Mouse (Mus musculus): ENCODE measurements around the gene Kcna7. TPM values are rescaled to one million over a fixed set of nuclear protein-coding genes. Genes with fewer than 3 reads are reported as not detected.
"Not testable (repeated sequence)": the region's sequence is repeated elsewhere in the genome, so short reads cannot be mapped to it uniquely, and the experiment has no call there.

Kcna7 gene
- polyA plus RNA-seq (2016; fragmentation: Nextera tagmentation; extraction: Ambion mirVana): not detected in 2 replicates

- H3K36me3 ChIP-seq: no peaks in the 10 kb centered on the region
- peak; percentile 71 for DNase-seq (ENCODE audit: low spot score)
- H3K4me1 ChIP-seq: peaks cover 16% of the 10 kb centered on the region
- peaks cover 57% of the 10 kb centered on the region for H3K27me3 ChIP-seq (ENCODE audit: low read depth, poor library complexity, severe bottlenecking)
- H3K9me3 ChIP-seq (replicated peaks): no peaks in the 10 kb centered on the region
- H3K4me3 ChIP-seq: peak within 1 kb of the TSS; percentile 45
- WGBS: 12% methylated on average over 28 of the region's 28 CpGs
- no peak within 1 kb of the TSS for H3K27ac ChIP-seq (replicated peaks)
These were observed at the start of gene Kcna7 for GRCm38 (mm10) chr7:45405091-45406075. Gene Kcna7, plus strand, starts transcription at chr7:45405653.

GRCm38 (mm10) chr7:45356087-45356486 lies 49.4 kb upstream of the Kcna7 start:
- WGBS: 57% methylated on average over 13 of the region's 13 CpGs
- Histone ChIP-seq H3K4me3 (0 out of 2 replicates have a peak overlapping the region, but pooled peaks have one; percentile 7), H3K27ac (replicated peaks) (no peak overlapping the region), H3K27me3 (ENCODE audit: low read depth, poor library complexity, severe bottlenecking) (peaks cover 21% of the 10 kb centered on the region), H3K4me1 (peaks cover 6% of the 10 kb centered on the region; the same call in 1 of the 2 replicates), H3K9me3 (replicated peaks) (no peaks in the 10 kb centered on the region), H3K36me3 (peaks cover 46% of the 10 kb centered on the region)
- DNase-seq (ENCODE audit: low spot score): no peak

GRCm38 (mm10) chr7:45359081-45359480 lies 46.4 kb upstream of the Kcna7 start:
- not testable (repeated sequence) for DNase-seq (ENCODE audit: low spot score); H3K27ac ChIP-seq (replicated peaks); H3K9me3 ChIP-seq (replicated peaks); H3K4me3 ChIP-seq
- 53% methylated on average over 11 of the region's 11 CpGs for WGBS
- H3K27me3 ChIP-seq (ENCODE audit: low read depth, poor library complexity, severe bottlenecking): peaks cover 51% of the 10 kb centered on the region
- peaks cover 36% of the 10 kb centered on the region for H3K36me3 ChIP-seq
- peaks cover 26% of the 10 kb centered on the region for H3K4me1 ChIP-seq

GRCm38 (mm10) chr7:45360404-45361125 lies 44.9 kb upstream of the Kcna7 start:
- Histone ChIP-seq H3K27ac (replicated peaks) (no peak overlapping the region), H3K9me3 (replicated peaks) (no peaks in the 10 kb centered on the region), H3K27me3 (ENCODE audit: low read depth, poor library complexity, severe bottlenecking) (peaks cover 66% of the 10 kb centered on the region), H3K36me3 (peaks cover 23% of the 10 kb centered on the region), H3K4me1 (peaks cover 28% of the 10 kb centered on the region), H3K4me3 (peak overlapping the region; percentile 68)
- no peak for DNase-seq (ENCODE audit: low spot score)
- 56% methylated on average over 18 of the region's 18 CpGs for WGBS

- Histone ChIP-seq H3K27ac (replicated peaks) (peak overlapping the region; percentile 81), H3K36me3 (peaks cover 17% of the 10 kb centered on the region), H3K27me3 (ENCODE audit: low read depth, poor library complexity, severe bottlenecking) (peaks cover 70% of the 10 kb centered on the region), H3K4me1 (peaks cover 31% of the 10 kb centered on the region), H3K4me3 (peak overlapping the region; percentile 68), H3K9me3 (replicated peaks) (no peaks in the 10 kb centered on the region)
- DNase-seq (ENCODE audit: low spot score): peak; percentile 90
- WGBS: under 1% methylated on average over 43 of the region's 43 CpGs
These were observed 44.1 kb upstream of the Kcna7 start for GRCm38 (mm10) chr7:45361243-45361804.

- peaks cover 72% of the 10 kb centered on the region for H3K27me3 ChIP-seq (ENCODE audit: low read depth, poor library complexity, severe bottlenecking)
- DNase-seq (ENCODE audit: low spot score): peak; percentile 50
- no peak overlapping the region for H3K27ac ChIP-seq (replicated peaks)
- H3K9me3 ChIP-seq (replicated peaks): no peaks in the 10 kb centered on the region
- 5% methylated on average over 13 of the region's 13 CpGs for WGBS
- peaks cover 5% of the 10 kb centered on the region; the same call in 1 of the 2 replicates for H3K36me3 ChIP-seq
- H3K4me1 ChIP-seq: peaks cover 41% of the 10 kb centered on the region
- H3K4me3 ChIP-seq: peak overlapping the region; percentile 68; the same call in 1 of the 2 replicates
These were observed 42.7 kb upstream of the Kcna7 start for GRCm38 (mm10) chr7:45362801-45363200.

GRCm38 (mm10) chr7:45363983-45364382 lies 41.5 kb upstream of the Kcna7 start:
- H3K4me1 ChIP-seq: peaks cover 53% of the 10 kb centered on the region
- H3K27ac ChIP-seq (replicated peaks): no peak overlapping the region
- 92% methylated on average over 2 of the region's 2 CpGs for WGBS
- H3K36me3 ChIP-seq: no peaks in the 10 kb centered on the region; the same call in 1 of the 2 replicates
- DNase-seq (ENCODE audit: low spot score): no peak
- H3K9me3 ChIP-seq (replicated peaks): no peaks in the 10 kb centered on the region
- peaks cover 84% of the 10 kb centered on the region for H3K27me3 ChIP-seq (ENCODE audit: low read depth, poor library complexity, severe bottlenecking)
- H3K4me3 ChIP-seq: no peak overlapping the region

- Histone ChIP-seq H3K27ac (replicated peaks) (peak overlapping the region; percentile 89), H3K4me1 (peaks cover 68% of the 10 kb centered on the region), H3K27me3 (ENCODE audit: low read depth, poor library complexity, severe bottlenecking) (peaks cover 83% of the 10 kb centered on the region), H3K9me3 (replicated peaks) (no peaks in the 10 kb centered on the region), H3K4me3 (peak overlapping the region; percentile 88), H3K36me3 (no peaks in the 10 kb centered on the region; the same call in 1 of the 2 replicates)
- peak; percentile 60 for DNase-seq (ENCODE audit: low spot score)
- WGBS: 4% methylated on average over 35 of the region's 35 CpGs
These were observed 39.5 kb upstream of the Kcna7 start for GRCm38 (mm10) chr7:45365742-45366651.

- under 1% methylated on average over 26 of the region's 26 CpGs for WGBS
- no peak for DNase-seq (ENCODE audit: low spot score)
- H3K27ac ChIP-seq (replicated peaks): peak within 1 kb of the TSS; percentile 89
These were observed 38.8 kb upstream of the Kcna7 start, which contains the start of gene Ppfia3 for GRCm38 (mm10) chr7:45366652-45367019. Gene Ppfia3, minus strand, starts transcription at chr7:45367019.

GRCm38 (mm10) chr7:45367020-45367880 lies 38.2 kb upstream of the Kcna7 start:
- peak; percentile 99 for DNase-seq (ENCODE audit: low spot score)
- peak overlapping the region; percentile 89 for H3K27ac ChIP-seq (replicated peaks)
- H3K4me1 ChIP-seq: peaks cover 63% of the 10 kb centered on the region
- peaks cover 9% of the 10 kb centered on the region for H3K36me3 ChIP-seq
- H3K4me3 ChIP-seq: peak overlapping the region; percentile 88
- H3K9me3 ChIP-seq (replicated peaks): no peaks in the 10 kb centered on the region
- H3K27me3 ChIP-seq (ENCODE audit: low read depth, poor library complexity, severe bottlenecking): peaks cover 71% of the 10 kb centered on the region
- WGBS: under 1% methylated on average over 70 of the region's 70 CpGs

More at GRCm38 (mm10) chr7:45366652-45367019, 38.8 kb upstream of the Kcna7 start, which contains the start of gene Ppfia3:
- peaks cover 68% of the 10 kb centered on the region for H3K4me1 ChIP-seq
- H3K4me3 ChIP-seq: peak within 1 kb of the TSS; percentile 88
- H3K27me3 ChIP-seq (ENCODE audit: low read depth, poor library complexity, severe bottlenecking): peaks cover 77% of the 10 kb centered on the region
- peaks cover 5% of the 10 kb centered on the region; the same call in 1 of the 2 replicates for H3K36me3 ChIP-seq
- no peaks in the 10 kb centered on the region for H3K9me3 ChIP-seq (replicated peaks)

- peaks cover 62% of the 10 kb centered on the region for H3K27me3 ChIP-seq (ENCODE audit: low read depth, poor library complexity, severe bottlenecking)
These were observed 37.3 kb upstream of the Kcna7 start for GRCm38 (mm10) chr7:45368178-45368577.

More at GRCm38 (mm10) chr7:45368178-45368577, 37.3 kb upstream of the Kcna7 start:
- no peak for DNase-seq (ENCODE audit: low spot score)
- Histone ChIP-seq H3K36me3 (peaks cover 18% of the 10 kb centered on the region), H3K9me3 (replicated peaks) (no peaks in the 10 kb centered on the region), H3K27ac (replicated peaks) (peak overlapping the region; percentile 89), H3K4me1 (peaks cover 54% of the 10 kb centered on the region), H3K4me3 (peak overlapping the region; percentile 88)
- 80% methylated on average over 15 of the region's 15 CpGs for WGBS
